17 mouse cellular contexts compared by ENCODE assay signal in the genomic region with DNA sequence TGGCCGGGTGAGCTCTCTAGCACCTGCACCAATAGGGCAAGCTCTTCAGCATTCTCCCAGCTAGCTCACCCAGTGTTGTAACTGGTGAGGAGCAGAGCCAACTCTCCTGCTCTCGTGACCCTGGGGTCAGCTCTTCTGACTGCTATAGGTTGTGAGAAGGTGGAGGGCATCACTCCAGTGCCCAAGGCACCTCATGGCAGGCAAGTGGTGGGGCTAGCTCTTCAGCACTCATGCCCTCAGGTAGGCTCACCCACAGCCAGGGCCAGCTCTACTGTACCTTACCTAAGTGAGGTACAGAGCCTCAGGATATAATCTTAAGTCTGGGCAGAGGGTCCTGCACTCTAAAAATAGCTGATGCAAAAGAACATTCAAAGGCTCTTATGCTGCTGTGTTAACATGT. TPM values are rescaled to one million over a fixed set of nuclear protein-coding genes. Genes with fewer than 3 reads are reported as not detected.
A peak's percentile ranks its signal among the peaks of the same experiment; 100 is the strongest.
DNase-seq lines count a peak whose midpoint lies in the region; ATAC-seq and TF ChIP-seq lines count a peak whose summit lies in the region.
"Had no signal": no experiment of that assay in that cellular context is flagged by ENCODE, and none has a peak within 500 bp of the region (broad histone marks: within the 10 kb centered on the region; RNA-seq: fewer than 3 reads in every experiment).

No protein-coding gene starts in this region.

- H3K27me3 ChIP-seq in forebrain, embryonic 15.5 days, result no peaks in the 10 kb centered on the region
- H3K27me3 ChIP-seq in forebrain, postnatal 0 days (ENCODE audit: insufficient read depth, low read length), result no peaks in the 10 kb centered on the region
- no peaks in the 10 kb centered on the region for H3K27me3 ChIP-seq in kidney, embryonic 15.5 days
- H3K27me3 ChIP-seq in myocyte (ENCODE audit: control insufficient read depth, insufficient read depth, insufficient read length), result no peaks in the 10 kb centered on the region
- no peaks in the 10 kb centered on the region for H3K27me3 ChIP-seq in limb, embryonic 10.5 days (ENCODE audit: low read depth, poor library complexity, severe bottlenecking)
- H3K27me3 ChIP-seq: CH12.LX; liver, embryonic 12.5 days had no signal

- DNase-seq in forebrain, postnatal 0 days, result no peak
- no peak for DNase-seq in kidney, adult 9 months
- DNase-seq in limb, embryonic 10.5 days (ENCODE audit: low spot score), result no peak
- DNase-seq: adrenal gland, postnatal 14 days; cerebellum, adult 9-11 months; kidney, adult 8-10 months; kidney, postnatal 36 days; lung, embryonic 14.5 days; thymus, postnatal 36 days had no signal

- H3K9me3 ChIP-seq in forebrain, embryonic 15.5 days, result no peaks in the 10 kb centered on the region
- H3K9me3 ChIP-seq in forebrain, postnatal 0 days (ENCODE audit: low read length), result no peaks in the 10 kb centered on the region
- H3K9me3 ChIP-seq in kidney, embryonic 15.5 days (replicated peaks), result no peaks in the 10 kb centered on the region
- H3K9me3 ChIP-seq in limb, embryonic 10.5 days (replicated peaks), result no peaks in the 10 kb centered on the region
- H3K9me3 ChIP-seq: liver, embryonic 12.5 days had no signal

- 96% methylated on average over 2 of the region's 2 CpGs for WGBS in forebrain, embryonic 15.5 days
- WGBS in forebrain, postnatal 0 days, result 97% methylated on average over 2 of the region's 2 CpGs
- WGBS in kidney, embryonic 15.5 days, result 83% methylated on average over 2 of the region's 2 CpGs
- WGBS in limb, embryonic 10.5 days, result 88% methylated on average over 2 of the region's 2 CpGs

- peaks cover 44% of the 10 kb centered on the region for H3K36me3 ChIP-seq in forebrain, embryonic 15.5 days
- H3K36me3 ChIP-seq in forebrain, postnatal 0 days (ENCODE audit: insufficient read depth), result peaks cover 30% of the 10 kb centered on the region
- peaks cover 50% of the 10 kb centered on the region for H3K36me3 ChIP-seq in kidney, embryonic 15.5 days
- H3K36me3 ChIP-seq in myocyte (ENCODE audit: control insufficient read depth, insufficient read depth), result peaks cover 74% of the 10 kb centered on the region
- peaks cover 82% of the 10 kb centered on the region for H3K36me3 ChIP-seq in limb, embryonic 10.5 days

- no peak overlapping the region for H3K9ac ChIP-seq in forebrain, embryonic 15.5 days (replicated peaks)
- no peak overlapping the region for H3K9ac ChIP-seq in forebrain, postnatal 0 days
- no peak overlapping the region for H3K9ac ChIP-seq in kidney, embryonic 15.5 days
- H3K9ac ChIP-seq: liver, embryonic 12.5 days; lung, embryonic 14.5 days had no signal

- ATAC-seq in forebrain, embryonic 15.5 days (replicated peaks), result peak; percentile 24; the same call in 1 of the 2 replicates
- ATAC-seq in forebrain, postnatal 0 days, result no peak
- 0 out of 2 replicates have a peak, but pooled peaks have one; percentile 29 for ATAC-seq in kidney, embryonic 15.5 days (replicated peaks; ENCODE audit: low FRiP score)
- ATAC-seq: liver, embryonic 12.5 days had no signal

- no peak overlapping the region for H3ac ChIP-seq in myocyte (ENCODE audit: control insufficient read depth, insufficient read length)

- H3K4me3 ChIP-seq in forebrain, embryonic 15.5 days, result no peak overlapping the region
- H3K4me3 ChIP-seq in forebrain, postnatal 0 days (ENCODE audit: low read depth, low read length), result no peak overlapping the region
- no peak overlapping the region for H3K4me3 ChIP-seq in kidney, embryonic 15.5 days (replicated peaks)
- no peak overlapping the region for H3K4me3 ChIP-seq in cortical plate, adult 2 months (ENCODE audit: insufficient read depth, low read length)
- no peak overlapping the region for H3K4me3 ChIP-seq in myocyte
- H3K4me3 ChIP-seq in limb, embryonic 10.5 days, result no peak overlapping the region
- H3K4me3 ChIP-seq: liver, embryonic 12.5 days had no signal

- H3K79me2 ChIP-seq in myocyte (ENCODE audit: control insufficient read depth, insufficient read depth), result peaks cover 62% of the 10 kb centered on the region

- TF ChIP-seq POLR2A in cortical plate, adult 2 months (IDR thresholded peaks at IDR 0.05; ENCODE audit: extremely low read depth, insufficient read depth, low read length), result no peak
- TF ChIP-seq POLR2A in myocyte (IDR thresholded peaks at IDR 0.05; ENCODE audit: insufficient read length, low read depth), result peak; percentile 8

- TF ChIP-seq CTCF in forebrain, postnatal 0 days (IDR thresholded peaks at IDR 0.05; ENCODE audit: low read depth), result no peak
- no peak for TF ChIP-seq CTCF in cortical plate, adult 2 months (IDR thresholded peaks at IDR 0.05; ENCODE audit: extremely low read depth, insufficient read depth, low read length)

- H3K4me2 ChIP-seq in forebrain, embryonic 15.5 days (replicated peaks), result no peak overlapping the region
- H3K4me2 ChIP-seq in forebrain, postnatal 0 days (ENCODE audit: low read depth), result no peak overlapping the region
- no peak overlapping the region for H3K4me2 ChIP-seq in kidney, embryonic 15.5 days
- no peak overlapping the region for H3K4me2 ChIP-seq in myocyte (ENCODE audit: low read depth)
- H3K4me2 ChIP-seq: heart, embryonic 11.5 days; liver, embryonic 12.5 days; lung, embryonic 14.5 days had no signal

- no peak overlapping the region for H3K27ac ChIP-seq in forebrain, embryonic 15.5 days (replicated peaks)
- H3K27ac ChIP-seq in forebrain, postnatal 0 days (ENCODE audit: low read depth, low read length), result no peak overlapping the region
- H3K27ac ChIP-seq in kidney, embryonic 15.5 days, result no peak overlapping the region
- H3K27ac ChIP-seq in cortical plate, adult 2 months (ENCODE audit: insufficient read depth, low read length), result peak overlapping the region; percentile 77; the same call in 1 of the 2 replicates
- no peak overlapping the region for H3K27ac ChIP-seq in limb, embryonic 10.5 days
- H3K27ac ChIP-seq: liver, embryonic 12.5 days; macrophage had no signal

- no peaks in the 10 kb centered on the region for H3K4me1 ChIP-seq in forebrain, embryonic 15.5 days
- H3K4me1 ChIP-seq in forebrain, postnatal 0 days (ENCODE audit: insufficient read depth), result no peaks in the 10 kb centered on the region
- H3K4me1 ChIP-seq in kidney, embryonic 15.5 days, result no peaks in the 10 kb centered on the region
- H3K4me1 ChIP-seq in cortical plate, adult 2 months (ENCODE audit: control insufficient read depth, insufficient read depth, low read length), result peaks cover 4% of the 10 kb centered on the region
- H3K4me1 ChIP-seq in limb, embryonic 10.5 days, result no peaks in the 10 kb centered on the region
- H3K4me1 ChIP-seq: liver, embryonic 12.5 days had no signal

TF ChIP-seq in myocyte, 11 proteins besides CTCF, POLR2A, EP300 and RAD21:
- TF ChIP-seq POLR2AphosphoS2 (IDR thresholded peaks at IDR 0.05; ENCODE audit: insufficient read length, low read depth) (peak; percentile 23), MYOG (IDR thresholded peaks at IDR 0.05; ENCODE audit: control insufficient read depth in 1 of 3, insufficient read depth in 1 of 3, insufficient read length in 2 of 3, low read depth in 2 of 3) (no peak)

RNA-seq across cellular contexts. Expression of a gene that starts 47.0 kb away (rescaled TPM):
- polyA plus RNA-seq in forebrain, embryonic 15.5 days (2015; fragmentation: Nextera tagmentation; extraction: Ambion mirVana), result 131 and 140 TPM in 2 replicates
- total RNA-seq in forebrain, postnatal 0 days (2014; rRNA removed), result 388 and 400 TPM in 2 replicates
- polyA plus RNA-seq in forebrain, postnatal 0 days (2015; fragmentation: Nextera tagmentation; extraction: Ambion mirVana), result 149 and 167 TPM in 2 replicates
- polyA plus RNA-seq in kidney, embryonic 15.5 days (2015; fragmentation: Nextera tagmentation; extraction: Ambion mirVana), result 54.8 and 56.0 TPM in 2 replicates
- 569 and 594 TPM in 2 replicates for polyA plus RNA-seq in cortical plate, adult 2 months (2012; rRNA removed)
- polyA plus RNA-seq in myocyte (2012; fragmentation: generic; extraction: Trizol), result 309 TPM
- polyA plus RNA-seq in limb, embryonic 10.5 days (2016; fragmentation: Nextera tagmentation; extraction: Ambion mirVana), result 53.6 and 64.7 TPM in 2 replicates
